Mouse (Mus musculus): ENCODE measurements around the gene Mapk1ip1. TPM values are rescaled to one million over a fixed set of nuclear protein-coding genes. Genes with fewer than 3 reads are reported as not detected.
A peak's percentile ranks its signal among the peaks of the same experiment; 100 is the strongest.

The Mapk1ip1 gene
- total and polyA plus RNA-seq, 2 experiments from 2014 or later: 16.9 to 24.7 TPM

GRCm38 (mm10) chr7:138853417-138854031 lies 7.5 kb upstream of the Mapk1ip1 start:
- DNase-seq (ENCODE audit: low spot score) (no peak), ATAC-seq (ENCODE audit: insufficient read depth, low read depth) (no peak)
- TF ChIP-seq EP300 (IDR thresholded peaks at IDR 0.05; ENCODE audit: low read depth) (no peak), CTCF (IDR thresholded peaks at IDR 0.05; ENCODE audit: low read depth) (no peak)
- Histone ChIP-seq H3K27me3 (ENCODE audit: control insufficient read depth, insufficient read depth, low read length) (no peaks in the 10 kb centered on the region), H3K9me3 (replicated peaks; ENCODE audit: control insufficient read depth, low read length) (no peaks in the 10 kb centered on the region), H3K36me3 (replicated peaks; ENCODE audit: control insufficient read depth, insufficient read depth, low read length) (peaks cover 39% of the 10 kb centered on the region), H3K9ac (replicated peaks; ENCODE audit: low read depth, low read length) (no peak overlapping the region), H3K4me2 (ENCODE audit: low read depth, low read length) (no peak overlapping the region), H3K4me3 (ENCODE audit: low read depth, low read length) (no peak overlapping the region), H3K4me1 (ENCODE audit: control insufficient read depth, insufficient read depth) (0 out of 2 replicates have a peak, but pooled peaks cover 2% of the 10 kb centered on the region), H3K27ac (ENCODE audit: low read depth) (peak overlapping the region; percentile 4; the same call in 1 of the 2 replicates)
- 95% methylated on average over 4 of the region's 4 CpGs for WGBS

GRCm38 (mm10) chr7:138850083-138850482 lies 4.0 kb upstream of the Mapk1ip1 start:
- H3K9ac ChIP-seq (replicated peaks; ENCODE audit: low read depth, low read length): no peak overlapping the region
- no peak overlapping the region for H3K4me2 ChIP-seq (ENCODE audit: low read depth, low read length)
- H3K9me3 ChIP-seq (replicated peaks; ENCODE audit: control insufficient read depth, low read length): no peaks in the 10 kb centered on the region
- DNase-seq (ENCODE audit: low spot score) (no peak), ATAC-seq (ENCODE audit: insufficient read depth, low read depth) (no peak)
- TF ChIP-seq CTCF (IDR thresholded peaks at IDR 0.05; ENCODE audit: low read depth): no peak
- no peak for TF ChIP-seq EP300 (IDR thresholded peaks at IDR 0.05; ENCODE audit: low read depth)
- no peaks in the 10 kb centered on the region for H3K27me3 ChIP-seq (ENCODE audit: control insufficient read depth, insufficient read depth, low read length)
- H3K4me3 ChIP-seq (ENCODE audit: low read depth, low read length): no peak overlapping the region
- peaks cover 31% of the 10 kb centered on the region for H3K36me3 ChIP-seq (replicated peaks; ENCODE audit: control insufficient read depth, insufficient read depth, low read length)
- peaks cover 21% of the 10 kb centered on the region for H3K4me1 ChIP-seq (ENCODE audit: control insufficient read depth, insufficient read depth)
- no peak overlapping the region for H3K27ac ChIP-seq (ENCODE audit: low read depth)

GRCm38 (mm10) chr7:138848028-138848920 lies 2.2 kb upstream of the Mapk1ip1 start:
- peak overlapping the region; percentile 93 for H3K9ac ChIP-seq (replicated peaks; ENCODE audit: low read depth, low read length)
- TF ChIP-seq EP300 (IDR thresholded peaks at IDR 0.05; ENCODE audit: low read depth): no peak
- no peak for TF ChIP-seq CTCF (IDR thresholded peaks at IDR 0.05; ENCODE audit: low read depth)
- H3K4me3 ChIP-seq (ENCODE audit: low read depth, low read length): peak overlapping the region; percentile 87; the same call in 1 of the 2 replicates

GRCm38 (mm10) chr7:138847316-138848027 lies 1.4 kb upstream of the Mapk1ip1 start:
- peaks cover 29% of the 10 kb centered on the region for H3K4me1 ChIP-seq (ENCODE audit: control insufficient read depth, insufficient read depth)
- peak overlapping the region; percentile 84 for H3K4me2 ChIP-seq (ENCODE audit: low read depth, low read length)
- H3K9me3 ChIP-seq (replicated peaks; ENCODE audit: control insufficient read depth, low read length): no peaks in the 10 kb centered on the region
- H3K27ac ChIP-seq (ENCODE audit: low read depth): peak overlapping the region; percentile 94; the same call in 1 of the 2 replicates
- no peak for DNase-seq (ENCODE audit: low spot score)
- H3K27me3 ChIP-seq (ENCODE audit: control insufficient read depth, insufficient read depth, low read length): no peaks in the 10 kb centered on the region
- peak overlapping the region; percentile 87 for H3K4me3 ChIP-seq (ENCODE audit: low read depth, low read length)
- TF ChIP-seq EP300 (IDR thresholded peaks at IDR 0.05; ENCODE audit: low read depth): no peak
- H3K36me3 ChIP-seq (replicated peaks; ENCODE audit: control insufficient read depth, insufficient read depth, low read length): peaks cover 14% of the 10 kb centered on the region
- ATAC-seq (ENCODE audit: insufficient read depth, low read depth): no peak
- peak overlapping the region; percentile 93 for H3K9ac ChIP-seq (replicated peaks; ENCODE audit: low read depth, low read length)
- 24% methylated on average over 13 of the region's 13 CpGs for WGBS

More at GRCm38 (mm10) chr7:138848028-138848920, 2.2 kb upstream of the Mapk1ip1 start:
- Histone ChIP-seq H3K4me2 (ENCODE audit: low read depth, low read length) (peak overlapping the region; percentile 84), H3K9me3 (replicated peaks; ENCODE audit: control insufficient read depth, low read length) (no peaks in the 10 kb centered on the region), H3K27ac (ENCODE audit: low read depth) (no peak overlapping the region), H3K4me1 (ENCODE audit: control insufficient read depth, insufficient read depth) (peaks cover 29% of the 10 kb centered on the region), H3K27me3 (ENCODE audit: control insufficient read depth, insufficient read depth, low read length) (no peaks in the 10 kb centered on the region), H3K36me3 (replicated peaks; ENCODE audit: control insufficient read depth, insufficient read depth, low read length) (peaks cover 22% of the 10 kb centered on the region)
- DNase-seq (ENCODE audit: low spot score) (no peak), ATAC-seq (ENCODE audit: insufficient read depth, low read depth) (no peak)
- WGBS: 74% methylated on average over 7 of the region's 7 CpGs

DNA sequence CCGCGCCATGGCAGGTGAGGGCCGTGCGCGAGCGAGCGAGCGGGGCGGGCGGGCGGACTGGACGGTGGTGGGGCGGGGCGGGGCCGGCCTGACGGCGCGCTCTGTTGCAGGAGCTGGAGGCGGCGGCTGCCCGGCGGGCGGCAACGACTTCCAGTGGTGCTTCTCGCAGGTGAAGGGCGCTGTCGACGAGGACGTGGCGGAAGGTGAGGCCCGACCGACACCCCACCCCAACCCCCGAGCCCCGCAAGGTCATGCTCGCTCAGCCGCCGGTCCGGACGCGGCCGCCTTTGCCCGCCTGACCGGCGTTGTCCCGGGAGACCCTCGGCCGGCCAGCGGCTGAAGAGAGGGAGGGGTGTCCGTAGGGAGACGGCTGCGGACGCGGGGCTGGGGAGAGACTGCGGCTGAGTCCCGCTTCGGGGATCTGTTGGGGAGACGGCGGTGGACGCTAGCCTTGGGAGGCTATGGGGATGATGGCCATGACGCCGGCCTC lies 474 bp upstream of the Mapk1ip1 start:
- Histone ChIP-seq H3K4me2 (ENCODE audit: low read depth, low read length) (peak overlapping the region; percentile 84), H3K4me1 (ENCODE audit: control insufficient read depth, insufficient read depth) (peaks cover 29% of the 10 kb centered on the region), H3K4me3 (ENCODE audit: low read depth, low read length) (peak overlapping the region; percentile 87), H3K27me3 (ENCODE audit: control insufficient read depth, insufficient read depth, low read length) (no peaks in the 10 kb centered on the region), H3K36me3 (replicated peaks; ENCODE audit: control insufficient read depth, insufficient read depth, low read length) (peaks cover 7% of the 10 kb centered on the region; the same call in 1 of the 2 replicates), H3K9me3 (replicated peaks; ENCODE audit: control insufficient read depth, low read length) (no peaks in the 10 kb centered on the region), H3K27ac (ENCODE audit: low read depth) (peak overlapping the region; percentile 94), H3K9ac (replicated peaks; ENCODE audit: low read depth, low read length) (peak overlapping the region; percentile 93)
- under 1% methylated on average over 46 of the region's 61 CpGs for whole genome bisulfite sequencing
- DNase-seq (ENCODE audit: low spot score): peak; percentile 16
- no peak for TF ChIP-seq CTCF (IDR thresholded peaks at IDR 0.05; ENCODE audit: low read depth)
- TF ChIP-seq EP300 (IDR thresholded peaks at IDR 0.05; ENCODE audit: low read depth): no peak
- ATAC-seq (ENCODE audit: insufficient read depth, low read depth): peak; percentile 72

Data from heart, postnatal 0 days (tissue).